Mouse (Mus musculus): ENCODE results near the gene Hapln3. TPM values are rescaled to one million over a fixed set of nuclear protein-coding genes. Genes with fewer than 3 reads are reported as not detected.
A peak's percentile ranks its signal among the peaks of the same experiment; 100 is the strongest.

Hapln3 gene
- polyA plus RNA-seq, 1 experiment from 2014 or later, result 2.5 TPM

GRCm38 (mm10) chr7:79139891-79140591 is 9.2 kb upstream of the Hapln3 start:
- Histone ChIP-seq H3K4me3 (no peak overlapping the region), H3K9ac (no peak overlapping the region), H3K27ac (no peak overlapping the region), H3K4me2 (replicated peaks) (no peak overlapping the region), H3K36me3 (peaks cover 63% of the 10 kb centered on the region), H3K9me3 (no peaks in the 10 kb centered on the region), H3K27me3 (no peaks in the 10 kb centered on the region), H3K4me1 (no peaks in the 10 kb centered on the region)
- no peak for ATAC-seq (ENCODE audit: insufficient number of reproducible peaks, insufficient read depth, low FRiP score, low TSS enrichment)
- WGBS, result 54% methylated on average over 4 of the region's 4 CpGs

- no peak for ATAC-seq (ENCODE audit: insufficient number of reproducible peaks, insufficient read depth, low FRiP score, low TSS enrichment)
- no peak overlapping the region for H3K4me3 ChIP-seq
- peaks cover 62% of the 10 kb centered on the region for H3K36me3 ChIP-seq
Observed at GRCm38 (mm10) chr7:79139328-79139824, 8.6 kb upstream of the Hapln3 start.

GRCm38 (mm10) chr7:79133391-79133790 is 2.6 kb upstream of the Hapln3 start:
- H3K9ac ChIP-seq, result no peak overlapping the region
- 21% methylated on average over 6 of the region's 6 CpGs for WGBS
- no peak for ATAC-seq (ENCODE audit: insufficient number of reproducible peaks, insufficient read depth, low FRiP score, low TSS enrichment)
- no peaks in the 10 kb centered on the region for H3K9me3 ChIP-seq
- no peak overlapping the region for H3K27ac ChIP-seq
- H3K4me1 ChIP-seq, result peaks cover 19% of the 10 kb centered on the region
- H3K4me2 ChIP-seq (replicated peaks), result no peak overlapping the region
- H3K27me3 ChIP-seq, result peaks cover 16% of the 10 kb centered on the region
- no peak overlapping the region for H3K4me3 ChIP-seq
- H3K36me3 ChIP-seq, result peaks cover 29% of the 10 kb centered on the region

More at GRCm38 (mm10) chr7:79139328-79139824, 8.6 kb upstream of the Hapln3 start:
- Histone ChIP-seq H3K4me2 (replicated peaks) (no peak overlapping the region), H3K9me3 (no peaks in the 10 kb centered on the region), H3K27ac (no peak overlapping the region), H3K27me3 (no peaks in the 10 kb centered on the region), H3K9ac (no peak overlapping the region), H3K4me1 (no peaks in the 10 kb centered on the region)
- WGBS, result 58% methylated on average over 6 of the region's 6 CpGs

- ATAC-seq (ENCODE audit: insufficient number of reproducible peaks, insufficient read depth, low FRiP score, low TSS enrichment), result no peak
- Histone ChIP-seq H3K9me3 (no peaks in the 10 kb centered on the region), H3K9ac (no peak overlapping the region; the same call in 1 of the 2 replicates), H3K27me3 (peaks cover 16% of the 10 kb centered on the region), H3K36me3 (peaks cover 14% of the 10 kb centered on the region; the same call in 1 of the 2 replicates), H3K27ac (no peak overlapping the region), H3K4me2 (replicated peaks) (peak overlapping the region; percentile 52), H3K4me1 (peaks cover 19% of the 10 kb centered on the region), H3K4me3 (peak overlapping the region; percentile 25)
- 14% methylated on average over 13 of the region's 13 CpGs for WGBS
Observed at GRCm38 (mm10) chr7:79130385-79130784, 433 bp downstream of the Hapln3 start.

GRCm38 (mm10) chr7:79129883-79130282 is 935 bp downstream of the Hapln3 start:
- Histone ChIP-seq H3K9me3 (no peaks in the 10 kb centered on the region), H3K4me3 (peak overlapping the region; percentile 25; the same call in 1 of the 2 replicates), H3K27me3 (peaks cover 16% of the 10 kb centered on the region), H3K4me1 (peaks cover 19% of the 10 kb centered on the region), H3K27ac (no peak overlapping the region), H3K36me3 (peaks cover 9% of the 10 kb centered on the region; the same call in 1 of the 2 replicates), H3K9ac (no peak overlapping the region), H3K4me2 (replicated peaks) (peak overlapping the region; percentile 52)
- 15% methylated on average over 8 of the region's 8 CpGs for WGBS
- no peak for ATAC-seq (ENCODE audit: insufficient number of reproducible peaks, insufficient read depth, low FRiP score, low TSS enrichment)

GRCm38 (mm10) chr7:79123465-79123864 is 7.4 kb downstream of the Hapln3 start:
- no peaks in the 10 kb centered on the region for H3K9me3 ChIP-seq
- no peaks in the 10 kb centered on the region for H3K27me3 ChIP-seq

GRCm38 (mm10) chr7:79113848-79114247 is 17.0 kb downstream of the Hapln3 start:
- no peaks in the 10 kb centered on the region for H3K27me3 ChIP-seq
- 63% methylated on average over 4 of the region's 4 CpGs for WGBS
- H3K4me2 ChIP-seq (replicated peaks), result no peak overlapping the region
- no peak overlapping the region for H3K9ac ChIP-seq
- no peak overlapping the region for H3K27ac ChIP-seq
- no peak overlapping the region for H3K4me3 ChIP-seq
- ATAC-seq (ENCODE audit: insufficient number of reproducible peaks, insufficient read depth, low FRiP score, low TSS enrichment), result no peak
- H3K4me1 ChIP-seq, result peaks cover 4% of the 10 kb centered on the region; the same call in 1 of the 2 replicates
- H3K36me3 ChIP-seq, result no peaks in the 10 kb centered on the region
- no peaks in the 10 kb centered on the region for H3K9me3 ChIP-seq

More at GRCm38 (mm10) chr7:79123465-79123864, 7.4 kb downstream of the Hapln3 start:
- Histone ChIP-seq H3K9ac (no peak overlapping the region), H3K27ac (no peak overlapping the region), H3K36me3 (no peaks in the 10 kb centered on the region), H3K4me2 (replicated peaks) (no peak overlapping the region), H3K4me1 (no peaks in the 10 kb centered on the region), H3K4me3 (no peak overlapping the region)
- WGBS, result 81% methylated on average over 5 of the region's 5 CpGs
- ATAC-seq (ENCODE audit: insufficient number of reproducible peaks, insufficient read depth, low FRiP score, low TSS enrichment), result no peak

GRCm38 (mm10) chr7:79096492-79096891 is 34.3 kb downstream of the Hapln3 start:
- H3K27me3 ChIP-seq, result no peaks in the 10 kb centered on the region
- no peaks in the 10 kb centered on the region for H3K4me1 ChIP-seq
- no peak overlapping the region for H3K27ac ChIP-seq
- no peaks in the 10 kb centered on the region for H3K36me3 ChIP-seq
- ATAC-seq (ENCODE audit: insufficient number of reproducible peaks, insufficient read depth, low FRiP score, low TSS enrichment), result no peak
- no peak overlapping the region for H3K4me3 ChIP-seq
- no peak overlapping the region for H3K9ac ChIP-seq
- WGBS, result 73% methylated on average over 5 of the region's 5 CpGs
- no peak overlapping the region for H3K4me2 ChIP-seq (replicated peaks)
- H3K9me3 ChIP-seq, result no peaks in the 10 kb centered on the region

- no peak for ATAC-seq (ENCODE audit: insufficient number of reproducible peaks, insufficient read depth, low FRiP score, low TSS enrichment)
- Histone ChIP-seq H3K27me3 (no peaks in the 10 kb centered on the region), H3K36me3 (no peaks in the 10 kb centered on the region), H3K4me1 (no peaks in the 10 kb centered on the region), H3K9me3 (no peaks in the 10 kb centered on the region), H3K27ac (no peak overlapping the region), H3K9ac (no peak overlapping the region), H3K4me3 (no peak overlapping the region), H3K4me2 (replicated peaks) (no peak overlapping the region)
- WGBS, result 65% methylated on average over 4 of the region's 4 CpGs
Observed at GRCm38 (mm10) chr7:79089111-79089510, 41.7 kb downstream of the Hapln3 start.

- WGBS, result 17% methylated on average over 7 of the region's 7 CpGs
Observed at GRCm38 (mm10) chr7:79080572-79081399, 50.0 kb downstream of the Hapln3 start.

GRCm38 (mm10) chr7:79079212-79079611 is 51.6 kb downstream of the Hapln3 start:
- H3K4me1 ChIP-seq, result no peaks in the 10 kb centered on the region
- H3K27ac ChIP-seq, result no peak overlapping the region
- no peak overlapping the region for H3K4me2 ChIP-seq (replicated peaks)
- no peak overlapping the region for H3K4me3 ChIP-seq
- H3K36me3 ChIP-seq, result no peaks in the 10 kb centered on the region
- no peaks in the 10 kb centered on the region for H3K9me3 ChIP-seq
- no peaks in the 10 kb centered on the region for H3K27me3 ChIP-seq
- H3K9ac ChIP-seq, result no peak overlapping the region
- 73% methylated on average over 3 of the region's 3 CpGs for WGBS
- ATAC-seq (ENCODE audit: insufficient number of reproducible peaks, insufficient read depth, low FRiP score, low TSS enrichment), result no peak

More at GRCm38 (mm10) chr7:79080572-79081399, 50.0 kb downstream of the Hapln3 start:
- no peaks in the 10 kb centered on the region for H3K36me3 ChIP-seq
- H3K27me3 ChIP-seq, result no peaks in the 10 kb centered on the region
- no peak overlapping the region for H3K4me2 ChIP-seq (replicated peaks)
- H3K27ac ChIP-seq, result 0 out of 2 replicates have a peak overlapping the region, but pooled peaks have one; percentile 17
- no peak overlapping the region for H3K4me3 ChIP-seq
- H3K4me1 ChIP-seq, result no peaks in the 10 kb centered on the region
- no peak overlapping the region for H3K9ac ChIP-seq
- H3K9me3 ChIP-seq, result no peaks in the 10 kb centered on the region
- ATAC-seq (ENCODE audit: insufficient number of reproducible peaks, insufficient read depth, low FRiP score, low TSS enrichment), result peak; percentile 68

Data from embryonic facial prominence, embryonic 12.5 days (tissue).